Mouse (Mus musculus) neural tube, embryonic 12.5 days (tissue): ENCODE measurements at regions not wholly inside any gene's neighbourhood (a gene's known extent, or its start where the extent isn't known, plus 50 kb on each side); places are given as distances from the start of the nearest gene placed in this dataset.

ENCODE experiments used
- ATAC-seq: fragments of 200-750 bp; cut with Nextera tagmentation; 2 replicates; pipeline ENCODE4 v1.8.0; 2017; ENCODE audit warnings: low read depth, mild to moderate bottlenecking, moderate TSS enrichment, moderate library complexity; ENCODE audit not compliant: low FRiP score
- H3K27ac ChIP-seq: fragments of 300-500 bp; sonication (generic); 2 replicates; pipeline ENCODE4 v1.5.1; 2016
- H3K27me3 ChIP-seq: fragments of 300-500 bp; sonication (generic); replicated peaks from 2 replicates; pipeline ENCODE4 v1.6.1; 2016; ENCODE audit warnings: mild to moderate bottlenecking
- H3K36me3 ChIP-seq: fragments of 300-500 bp; sonication (generic); 2 replicates; pipeline ENCODE4 v1.6.1; 2016; ENCODE audit warnings: mild to moderate bottlenecking
- H3K4me1 ChIP-seq: fragments of 300-500 bp; sonication (generic); 2 replicates; pipeline ENCODE4 v1.6.1; 2016
- H3K4me2 ChIP-seq: fragments of 300-500 bp; sonication (generic); replicated peaks from 2 replicates; pipeline ENCODE4 v1.6.1; 2016; ENCODE audit warnings: mild to moderate bottlenecking
- H3K4me3 ChIP-seq: fragments of 300-500 bp; sonication (generic); 2 replicates; pipeline ENCODE4 v1.5.1; 2016
- H3K9ac ChIP-seq: fragments of 300-500 bp; sonication (generic); 2 replicates; pipeline ENCODE4 v1.6.1; 2016; ENCODE audit warnings: mild to moderate bottlenecking
- H3K9me3 ChIP-seq: fragments of 300-500 bp; sonication (generic); 2 replicates; pipeline ENCODE4 v1.6.1; 2016; ENCODE audit warnings: mild to moderate bottlenecking
- WGBS: fragments of 180-500 bp; shearing (Covaris S2); methylation state at CpG from one replicate; pipeline ENCODE4 v1.1.7; 2016; 5-methylcytosine and 5-hydroxymethylcytosine counted together

GRCm38 (mm10) chr16:86009638-86010329 lies 108.2 kb upstream of the Adamts5 start:
- no peaks in the 10 kb centered on the region for H3K9me3 ChIP-seq
- H3K4me1 ChIP-seq = no peaks in the 10 kb centered on the region
- H3K27me3 ChIP-seq = no peaks in the 10 kb centered on the region
- H3K27ac ChIP-seq = no peak overlapping the region
- 61% methylated on average over 3 of the region's 3 CpGs for WGBS
- no peaks in the 10 kb centered on the region for H3K36me3 ChIP-seq
- no peak overlapping the region for H3K4me3 ChIP-seq
- no peak overlapping the region for H3K9ac ChIP-seq
- no peak for ATAC-seq
- H3K4me2 ChIP-seq = no peak overlapping the region

- Histone ChIP-seq H3K27ac (no peak overlapping the region), H3K9me3 (no peaks in the 10 kb centered on the region), H3K4me2 (no peak overlapping the region), H3K4me3 (no peak overlapping the region), H3K4me1 (no peaks in the 10 kb centered on the region), H3K36me3 (no peaks in the 10 kb centered on the region), H3K9ac (no peak overlapping the region), H3K27me3 (no peaks in the 10 kb centered on the region)
- ATAC-seq = no peak
- 85% methylated on average over 1 of the region's 1 CpGs for WGBS
These were observed 106.2 kb upstream of the Adamts5 start for GRCm38 (mm10) chr16:86007799-86008198.

GRCm38 (mm10) chr16:86000846-86001245 lies 99.2 kb upstream of the Adamts5 start:
- Histone ChIP-seq H3K27me3 (no peaks in the 10 kb centered on the region), H3K27ac (no peak overlapping the region), H3K9ac (no peak overlapping the region), H3K4me3 (no peak overlapping the region), H3K9me3 (no peaks in the 10 kb centered on the region), H3K4me2 (no peak overlapping the region), H3K4me1 (no peaks in the 10 kb centered on the region), H3K36me3 (no peaks in the 10 kb centered on the region)
- no peak for ATAC-seq
- 86% methylated on average over 1 of the region's 1 CpGs for WGBS

DNA sequence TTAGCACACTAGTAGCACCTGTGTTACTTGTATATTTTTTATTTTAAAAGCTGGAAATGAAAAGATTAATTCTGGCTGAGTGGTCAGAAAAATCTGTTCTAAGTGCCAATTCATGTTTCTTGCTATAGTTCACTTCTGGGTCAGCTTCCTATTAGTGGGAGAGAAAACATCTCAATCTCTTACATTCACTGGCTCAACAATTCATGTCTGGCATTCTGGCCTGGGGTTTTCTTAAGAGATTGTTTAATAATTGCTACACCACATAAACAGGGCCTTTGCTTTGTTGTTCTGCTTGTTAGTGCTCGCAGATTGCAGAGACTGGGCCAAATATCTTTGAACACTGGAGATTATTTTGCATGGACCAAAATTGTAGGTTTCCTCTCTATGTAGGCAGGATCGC lies 84.2 kb upstream of the Adamts5 start:
- WGBS = 91% methylated on average over 2 of the region's 2 CpGs
- H3K9ac ChIP-seq = no peak overlapping the region
- ATAC-seq = no peak

DNA sequence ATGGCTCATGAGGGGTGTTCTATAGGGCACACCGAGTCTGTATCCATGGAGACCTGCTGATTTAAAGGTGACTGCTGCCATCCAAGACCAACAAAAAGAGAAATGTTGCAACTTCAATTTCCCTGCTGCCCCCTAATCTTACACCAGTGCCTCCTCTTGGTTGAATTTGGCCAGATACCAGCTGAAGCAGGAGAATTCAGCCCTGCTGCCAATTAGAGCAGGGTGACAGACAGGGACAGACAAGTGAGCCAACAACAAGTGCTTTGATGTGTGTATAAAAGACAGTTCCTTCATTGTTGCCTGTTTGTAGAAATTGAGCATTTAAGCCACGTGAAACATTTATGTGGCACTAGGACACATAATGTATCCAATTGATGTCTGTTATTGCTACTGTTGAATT lies 75.5 kb upstream of the Adamts5 start:
- no peak for ATAC-seq

More for the DNA sequence above, 84.2 kb upstream of the Adamts5 start:
- no peaks in the 10 kb centered on the region for H3K27me3 ChIP-seq
- H3K4me3 ChIP-seq = no peak overlapping the region
- H3K36me3 ChIP-seq = no peaks in the 10 kb centered on the region
- H3K4me2 ChIP-seq = no peak overlapping the region
- H3K4me1 ChIP-seq = no peaks in the 10 kb centered on the region
- H3K27ac ChIP-seq = no peak overlapping the region
- H3K9me3 ChIP-seq = no peaks in the 10 kb centered on the region

DNA sequence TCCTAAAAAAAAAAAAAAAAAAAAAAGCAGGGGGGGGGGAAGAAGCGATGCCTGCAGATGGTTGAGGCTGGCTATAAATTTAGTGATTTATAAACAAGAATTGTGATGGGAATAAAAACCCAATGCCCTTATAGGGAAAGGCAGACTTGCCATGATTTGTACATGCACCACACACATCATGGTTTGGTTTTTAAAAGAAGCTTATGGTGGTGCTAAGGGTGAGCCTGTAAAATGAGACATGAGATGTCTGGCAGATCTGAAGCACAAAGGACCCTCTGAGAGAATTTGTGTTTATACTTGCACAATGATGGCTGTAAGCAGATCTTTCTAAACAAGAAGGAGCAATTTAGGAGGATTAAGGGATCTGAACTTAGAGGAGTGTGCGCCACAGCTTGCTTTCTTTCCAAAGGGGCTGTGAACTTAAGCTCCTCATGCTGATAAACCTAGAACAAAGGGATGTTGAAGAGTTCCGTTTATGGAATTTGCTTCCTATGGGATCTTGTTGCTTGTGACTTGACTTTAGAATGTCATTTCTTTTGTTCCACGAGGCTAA lies 65.3 kb upstream of the Adamts5 start:
- H3K4me1 ChIP-seq = peaks cover 3% of the 10 kb centered on the region; the same call in 1 of the 2 replicates
- H3K27ac ChIP-seq = no peak overlapping the region
- H3K36me3 ChIP-seq = no peaks in the 10 kb centered on the region
- H3K9ac ChIP-seq = no peak overlapping the region
- ATAC-seq = no peak
- 68% methylated on average over 4 of the region's 4 CpGs for WGBS
- no peak overlapping the region for H3K4me2 ChIP-seq
- no peaks in the 10 kb centered on the region for H3K27me3 ChIP-seq
- H3K4me3 ChIP-seq = no peak overlapping the region
- no peaks in the 10 kb centered on the region for H3K9me3 ChIP-seq

More for the DNA sequence above, 75.5 kb upstream of the Adamts5 start:
- H3K4me2 ChIP-seq = no peak overlapping the region
- H3K9ac ChIP-seq = no peak overlapping the region
- no peaks in the 10 kb centered on the region for H3K9me3 ChIP-seq
- H3K27me3 ChIP-seq = no peaks in the 10 kb centered on the region
- no peak overlapping the region for H3K4me3 ChIP-seq
- H3K36me3 ChIP-seq = no peaks in the 10 kb centered on the region
- 79% methylated on average over 2 of the region's 2 CpGs for WGBS
- no peaks in the 10 kb centered on the region for H3K4me1 ChIP-seq
- H3K27ac ChIP-seq = no peak overlapping the region

- Histone ChIP-seq H3K27me3 (no peaks in the 10 kb centered on the region), H3K4me2 (no peak overlapping the region), H3K9ac (no peak overlapping the region), H3K36me3 (no peaks in the 10 kb centered on the region), H3K4me1 (peaks cover 3% of the 10 kb centered on the region; the same call in 1 of the 2 replicates), H3K9me3 (no peaks in the 10 kb centered on the region), H3K27ac (no peak overlapping the region), H3K4me3 (no peak overlapping the region)
- ATAC-seq = no peak
- WGBS = 94% methylated on average over 4 of the region's 4 CpGs
These were observed 64.6 kb upstream of the Adamts5 start for GRCm38 (mm10) chr16:85966251-85966650.

DNA sequence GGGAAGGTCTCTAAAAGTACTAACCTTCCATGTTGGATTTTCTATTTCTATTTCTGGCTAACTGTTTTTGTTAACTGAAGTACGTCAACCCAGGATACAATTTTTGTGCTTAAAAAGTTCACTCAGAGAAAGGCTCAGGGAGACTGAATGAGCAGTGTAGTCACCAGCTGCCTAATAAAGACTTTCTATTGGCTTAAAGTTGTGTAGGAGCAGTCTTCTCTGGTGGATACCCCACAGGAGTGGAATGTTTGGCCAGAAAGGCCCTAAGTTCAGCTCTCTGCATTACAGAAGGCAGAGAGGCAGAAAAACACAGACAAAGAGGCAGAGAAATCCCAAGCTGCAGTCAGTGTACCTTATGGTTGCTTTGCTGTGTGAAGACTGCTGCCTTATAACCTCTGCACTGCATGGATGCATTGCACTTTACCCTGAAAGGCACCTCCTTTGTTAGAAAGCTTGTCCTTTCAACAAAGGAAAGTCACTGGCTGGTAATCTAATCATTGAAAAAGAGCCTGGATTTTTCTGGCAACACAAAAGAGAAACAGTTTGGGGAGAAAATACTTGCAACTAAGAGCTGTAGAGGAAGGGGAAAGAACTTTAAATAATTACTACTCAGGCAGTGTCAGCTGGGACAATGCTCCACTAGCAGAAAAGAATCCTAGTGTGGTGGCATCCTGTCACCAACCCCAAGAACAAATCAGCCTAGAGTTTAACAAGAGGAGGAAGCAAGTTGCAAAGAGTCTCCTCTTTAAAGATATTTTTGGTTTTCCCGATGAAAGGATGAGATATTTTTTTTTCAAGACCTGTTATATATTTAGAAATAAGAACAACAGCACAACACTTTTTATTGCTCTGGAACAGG lies 63.0 kb upstream of the Adamts5 start:
- H3K4me1 ChIP-seq = peaks cover 3% of the 10 kb centered on the region; the same call in 1 of the 2 replicates
- H3K4me3 ChIP-seq = no peak overlapping the region
- peak; percentile 56; the same call in 1 of the 2 replicates for ATAC-seq
- 55% methylated on average over 2 of the region's 2 CpGs for WGBS
- no peaks in the 10 kb centered on the region for H3K27me3 ChIP-seq
- H3K4me2 ChIP-seq = no peak overlapping the region
- no peak overlapping the region for H3K9ac ChIP-seq
- H3K36me3 ChIP-seq = no peaks in the 10 kb centered on the region
- no peaks in the 10 kb centered on the region for H3K9me3 ChIP-seq
- H3K27ac ChIP-seq = no peak overlapping the region

GRCm38 (mm10) chr16:85956006-85956562 lies 54.5 kb upstream of the Adamts5 start:
- 93% methylated on average over 4 of the region's 4 CpGs for WGBS

DNA sequence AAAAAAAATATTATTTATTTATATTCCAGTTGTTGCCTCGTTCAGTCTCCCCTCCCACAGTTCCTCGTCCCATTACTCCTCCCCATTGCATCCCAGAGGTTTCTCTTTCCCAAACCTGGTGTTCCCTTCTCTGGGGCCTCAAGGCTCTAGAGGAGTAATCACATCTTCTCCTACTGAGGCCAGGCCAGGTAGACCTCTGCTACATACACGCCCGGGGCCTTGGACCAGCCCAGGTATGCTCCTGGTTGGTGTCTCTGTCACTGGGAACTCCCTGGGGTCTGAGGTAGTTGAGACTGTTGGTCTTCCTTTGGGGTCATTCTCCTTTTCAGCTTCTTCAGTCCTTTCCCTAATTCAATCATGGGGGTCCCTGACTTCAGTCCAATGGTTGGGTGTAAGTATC lies 50.0 kb upstream of the Adamts5 start:
- Histone ChIP-seq H3K36me3 (no peaks in the 10 kb centered on the region), H3K9me3 (no peaks in the 10 kb centered on the region), H3K4me2 (no peak overlapping the region)

More at GRCm38 (mm10) chr16:85956006-85956562, 54.5 kb upstream of the Adamts5 start:
- H3K9me3 ChIP-seq = no peaks in the 10 kb centered on the region
- no peak overlapping the region for H3K4me3 ChIP-seq
- no peaks in the 10 kb centered on the region for H3K27me3 ChIP-seq
- no peaks in the 10 kb centered on the region for H3K36me3 ChIP-seq
- no peak overlapping the region for H3K9ac ChIP-seq
- H3K4me1 ChIP-seq = no peaks in the 10 kb centered on the region
- no peak for ATAC-seq
- no peak overlapping the region for H3K4me2 ChIP-seq
- H3K27ac ChIP-seq = no peak overlapping the region

More for the DNA sequence above, 50.0 kb upstream of the Adamts5 start:
- H3K4me1 ChIP-seq = no peaks in the 10 kb centered on the region
- H3K27me3 ChIP-seq = no peaks in the 10 kb centered on the region
- WGBS = 91% methylated on average over 4 of the region's 4 CpGs
- H3K4me3 ChIP-seq = no peak overlapping the region
- no peak overlapping the region for H3K27ac ChIP-seq
- H3K9ac ChIP-seq = no peak overlapping the region
- ATAC-seq = no peak
